Mouse (Mus musculus) cerebellum, adult 11-12 months (tissue): ENCODE data around the gene Cd68.
"Not testable (repeated sequence)": the region's sequence is repeated elsewhere in the genome, so short reads cannot be mapped to it uniquely, and the experiment has no call there.

ENCODE experiments used
- DNase-seq: peaks from one replicate; pipeline ENCODE4 v3.0.0; 2022

The Cd68 gene

GRCm38 (mm10) chr11:69664841-69665240 lies 1.1 kb downstream of the Cd68 start:
- peak; percentile 30 for DNase-seq

GRCm38 (mm10) chr11:69663795-69664194 lies 2.2 kb downstream of the Cd68 start:
- DNase-seq = peak; percentile 60

GRCm38 (mm10) chr11:69662967-69663671 lies 2.8 kb downstream of the Cd68 start:
- peak; percentile 72 for DNase-seq

DNA sequence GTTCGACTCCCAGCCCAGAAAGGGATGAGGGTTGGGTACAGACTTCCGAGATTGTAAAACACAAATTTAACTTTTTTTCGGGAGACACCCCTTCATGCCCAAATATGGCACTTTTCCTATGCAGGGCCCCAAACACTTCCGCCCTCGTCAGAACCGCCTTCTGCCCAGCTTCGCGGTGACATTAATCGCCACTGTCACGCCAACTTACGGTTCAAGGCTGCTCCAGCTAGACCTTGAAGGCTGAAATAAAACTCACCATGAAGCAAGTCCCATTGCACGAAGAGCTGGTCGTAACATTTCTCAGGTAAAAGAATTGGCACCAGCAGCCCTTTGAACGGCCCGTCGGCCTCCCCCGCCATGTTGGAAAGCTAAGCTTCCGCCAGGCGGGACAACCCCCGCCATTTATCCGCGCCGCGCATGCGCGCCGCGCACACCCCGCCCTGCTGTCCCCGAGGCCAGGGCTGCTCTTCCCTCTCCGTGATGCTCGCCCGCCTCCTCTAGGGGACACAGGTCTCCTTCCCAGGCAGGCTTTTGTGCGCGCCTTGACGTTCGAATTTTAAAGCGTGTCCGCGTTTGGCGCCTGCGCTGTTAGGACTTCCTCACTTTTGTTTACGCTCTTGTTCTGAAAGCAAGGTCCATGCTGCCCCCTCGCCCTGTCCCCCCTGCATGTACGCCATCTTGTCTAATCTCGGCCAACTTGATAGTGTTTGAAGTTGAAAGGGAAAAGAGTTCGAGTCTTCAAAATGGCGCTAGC lies 3.6 kb downstream of the Cd68 start, which contains the start of gene Mpdu1:
Gene Mpdu1, minus strand, starts transcription at position 430 of the 754 bp plus-strand sequence.
- peak; percentile 98 for DNase-seq

- DNase-seq = peak; percentile 56
Measured at GRCm38 (mm10) chr11:69661221-69661881, 4.6 kb downstream of the Cd68 start.

GRCm38 (mm10) chr11:69657462-69657881 lies 8.5 kb downstream of the Cd68 start:
- DNase-seq = peak; percentile 45

DNA sequence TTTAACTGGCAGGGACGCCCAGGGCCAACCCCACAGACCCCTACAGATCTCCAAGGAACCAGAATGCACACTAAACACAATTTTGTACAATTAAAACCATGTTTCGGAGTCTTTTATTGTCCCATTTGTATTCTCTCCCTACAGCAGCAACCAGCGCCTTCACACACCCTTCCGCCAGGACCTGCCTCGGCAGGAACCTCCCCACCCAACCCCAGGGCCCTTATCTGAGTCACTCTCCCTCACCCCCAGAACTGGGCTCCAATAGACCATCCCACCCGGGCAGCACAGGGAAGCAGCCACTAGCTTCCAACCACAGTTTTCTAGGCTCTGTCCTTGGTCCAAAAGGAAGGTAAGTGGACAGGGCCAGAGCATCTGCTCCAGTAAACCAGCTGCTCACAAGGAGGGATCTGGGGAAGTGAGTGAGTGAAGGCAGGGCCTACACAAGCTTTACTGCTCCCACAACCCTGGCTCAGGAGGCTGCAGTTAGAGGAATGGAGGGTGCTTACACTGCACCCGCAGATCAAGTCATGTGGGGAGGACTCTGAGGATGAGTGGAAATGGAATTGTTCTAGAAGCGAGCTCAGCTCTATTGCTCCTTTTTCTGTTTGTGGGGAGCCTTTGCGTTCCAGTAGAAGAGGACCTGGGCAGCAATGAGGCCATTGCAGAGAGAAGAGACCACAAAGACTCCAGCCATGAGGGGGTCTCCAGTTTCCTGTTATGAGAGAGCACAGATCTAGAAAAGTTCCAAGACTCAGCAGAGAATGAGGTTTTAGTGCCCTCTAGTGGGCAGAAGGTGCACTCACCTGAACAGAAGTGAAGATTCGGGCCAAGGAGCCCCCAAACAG lies 9.1 kb downstream of the Cd68 start:
- no peak for DNase-seq

- peak; percentile 32 for DNase-seq
Measured at GRCm38 (mm10) chr11:69656065-69656455, 9.9 kb downstream of the Cd68 start.

DNA sequence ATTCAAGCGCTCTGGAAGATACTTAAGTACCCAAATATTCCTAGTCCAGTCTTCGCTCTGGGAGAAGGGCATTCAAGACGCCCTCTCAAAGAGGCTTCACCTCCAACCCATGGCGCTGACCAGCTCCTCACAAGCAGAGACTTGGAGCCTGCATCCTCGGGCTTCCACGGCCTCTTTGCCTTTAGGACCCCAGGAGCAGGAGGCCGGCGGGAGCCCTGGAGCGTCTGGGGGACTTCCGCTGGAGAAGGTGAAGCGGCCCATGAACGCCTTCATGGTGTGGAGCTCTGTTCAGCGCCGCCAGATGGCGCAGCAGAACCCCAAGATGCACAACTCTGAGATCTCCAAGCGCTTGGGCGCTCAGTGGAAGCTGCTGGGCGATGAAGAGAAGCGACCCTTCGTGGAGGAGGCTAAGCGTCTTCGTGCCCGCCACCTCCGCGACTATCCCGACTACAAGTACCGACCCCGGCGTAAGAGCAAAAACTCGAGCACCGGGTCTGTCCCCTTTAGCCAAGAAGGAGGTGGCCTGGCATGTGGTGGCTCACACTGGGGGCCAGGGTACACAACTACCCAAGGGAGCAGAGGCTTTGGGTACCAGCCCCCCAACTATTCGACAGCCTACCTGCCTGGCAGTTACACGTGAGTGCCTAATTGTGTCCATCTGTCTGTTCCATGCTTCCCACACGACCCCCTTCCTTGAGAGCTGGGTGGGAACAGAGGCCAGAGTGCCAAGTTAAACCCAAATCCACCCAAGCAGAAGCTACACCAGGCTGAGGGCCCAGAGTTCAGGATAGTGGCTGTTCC lies 10.5 kb downstream of the Cd68 start, which contains the start of gene Sox15:
Gene Sox15, plus strand, starts transcription at position 51 of the 801 bp plus-strand sequence.
- peak; percentile 69 for DNase-seq

GRCm38 (mm10) chr11:69654760-69655159 lies 11.2 kb downstream of the Cd68 start:
- DNase-seq = no peak

DNA sequence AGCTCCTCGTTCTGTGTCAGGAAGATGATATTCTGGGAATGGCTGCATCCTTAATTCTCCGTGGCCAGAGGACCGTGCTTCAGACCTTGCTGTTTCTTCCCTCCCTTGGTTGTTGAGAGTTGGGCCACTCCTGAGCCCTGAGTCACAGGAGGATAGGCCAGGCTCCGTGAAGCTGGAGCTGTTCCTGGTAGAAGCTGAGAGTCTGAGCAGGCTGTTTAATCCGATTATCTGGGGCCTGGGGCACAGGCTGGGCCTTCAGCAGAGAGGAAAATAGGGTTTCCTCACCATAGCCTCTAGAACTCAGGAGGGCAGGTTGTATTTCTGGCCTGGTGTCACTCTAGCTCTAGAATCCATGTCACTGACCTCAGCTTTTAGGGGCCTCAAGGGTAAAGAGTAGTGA lies 12.6 kb downstream of the Cd68 start:
- no peak for DNase-seq

DNA sequence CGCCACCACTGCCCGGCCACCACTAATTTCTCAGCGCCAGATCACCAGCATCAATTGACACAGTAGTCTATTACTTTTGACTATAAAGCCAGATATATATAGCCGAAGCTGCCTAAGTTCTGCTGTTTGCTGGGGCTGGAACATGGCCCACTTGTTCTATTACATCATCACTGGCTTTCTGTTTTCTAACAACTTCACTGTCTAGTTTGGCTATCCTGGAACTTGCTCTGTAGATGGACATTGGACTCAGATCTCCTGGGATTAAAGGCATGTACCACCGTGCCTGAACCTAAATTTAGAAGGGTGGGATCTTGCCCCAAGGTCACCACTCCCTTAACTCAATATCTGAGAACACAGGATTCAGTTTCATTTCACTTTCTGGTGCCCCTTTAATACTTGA lies 20.1 kb downstream of the Cd68 start:
- DNase-seq = no peak

GRCm38 (mm10) chr11:69635471-69635870 lies 30.5 kb downstream of the Cd68 start:
- no peak for DNase-seq

DNA sequence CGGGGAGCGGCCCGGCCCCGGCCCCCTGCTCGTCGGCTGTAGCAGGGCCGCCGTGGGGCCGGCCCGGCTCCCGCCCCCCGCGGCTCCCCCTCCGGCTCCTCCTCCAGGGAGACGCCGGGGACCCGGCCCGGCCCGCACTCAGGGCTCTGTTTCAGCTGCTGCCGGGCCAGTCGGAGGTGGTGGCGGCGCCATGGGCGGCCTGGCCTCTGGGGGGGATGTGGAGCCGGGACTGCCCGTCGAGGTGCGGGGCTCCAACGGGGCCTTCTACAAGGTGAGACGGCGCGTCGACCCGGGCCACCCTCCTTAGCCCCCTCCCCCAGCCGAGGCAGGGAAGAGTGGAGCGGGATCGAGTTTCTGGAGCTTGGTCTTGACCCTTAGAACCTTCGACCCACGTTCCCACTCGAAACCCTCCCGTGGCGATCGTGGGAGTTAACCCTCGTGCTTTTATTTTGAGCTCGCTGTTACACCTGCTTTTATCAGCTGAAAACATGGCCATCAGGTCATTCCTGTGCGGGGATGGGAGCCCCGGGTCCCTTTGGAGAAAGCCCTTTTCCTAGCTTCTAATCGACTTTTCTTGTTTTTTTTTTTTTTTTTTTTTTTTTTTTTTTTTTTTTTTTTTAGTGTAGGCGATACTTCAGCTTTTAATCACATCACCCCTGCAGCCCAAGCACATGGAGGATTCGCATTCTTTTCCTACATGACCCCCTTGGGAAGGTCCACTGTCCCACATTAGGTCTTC lies 32.7 kb downstream of the Cd68 start:
- DNase-seq = peak; percentile 81

DNA sequence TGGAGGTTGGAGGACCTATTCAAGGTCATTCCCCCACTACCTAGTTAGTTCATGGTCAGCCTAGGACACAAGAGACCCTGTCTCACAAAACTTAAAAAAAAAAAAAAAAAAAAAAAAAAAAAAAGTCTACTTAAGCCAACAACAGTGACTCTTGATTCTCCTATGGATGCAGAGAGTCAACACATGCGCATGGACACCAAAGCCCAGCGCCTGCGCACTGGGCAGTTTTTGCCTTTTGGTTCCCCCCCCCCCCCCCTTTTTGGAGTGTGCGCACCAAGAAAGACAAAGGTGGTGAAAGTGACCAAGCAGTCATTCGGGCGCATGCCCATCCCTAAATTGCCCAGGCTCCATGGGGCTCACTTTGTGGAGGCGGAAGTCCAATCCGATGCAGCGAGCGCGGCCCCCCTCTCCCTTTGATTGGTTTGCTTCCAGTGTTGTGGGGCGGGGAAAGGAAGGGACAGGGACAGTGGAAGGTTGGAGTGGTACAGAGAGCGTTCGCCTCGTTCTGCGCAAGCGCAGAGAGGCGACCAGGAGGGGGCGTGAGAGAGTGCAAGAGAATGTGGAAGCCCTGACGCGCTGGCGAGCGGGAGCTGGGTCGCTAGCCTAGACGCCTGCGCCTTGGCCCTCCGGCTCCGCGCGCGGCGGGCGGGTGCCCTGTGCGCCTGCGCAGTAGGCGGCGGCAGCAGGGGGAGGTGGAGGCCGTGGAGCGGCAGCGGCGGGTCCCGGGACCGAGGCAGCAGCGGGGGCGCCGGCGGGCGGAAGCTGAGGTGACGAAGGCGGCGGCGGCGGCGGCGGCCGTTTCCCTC lies 33.5 kb downstream of the Cd68 start, which contains the start of gene Fxr2:
Gene Fxr2, plus strand, starts transcription at position 707 of the 806 bp plus-strand sequence.
- peak; percentile 100 for DNase-seq

DNA sequence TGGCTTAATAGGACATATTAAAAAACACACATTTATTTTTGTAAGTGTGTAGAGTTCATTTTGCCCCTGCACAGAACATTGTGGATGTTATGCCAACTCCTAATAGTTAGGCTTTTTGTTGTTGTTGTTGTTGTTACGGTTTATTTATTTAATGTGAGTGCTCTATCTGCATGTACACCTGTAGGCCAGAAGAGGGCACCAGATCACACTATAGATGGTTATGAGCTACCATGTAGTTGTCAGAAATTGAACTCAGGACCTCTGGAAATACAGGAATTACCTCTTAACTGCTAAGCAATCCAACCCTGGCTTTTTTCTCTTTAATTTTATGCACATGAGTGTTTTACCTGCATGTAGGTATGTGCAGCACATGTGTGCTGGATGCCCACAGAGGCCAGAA lies 36.2 kb downstream of the Cd68 start:
- no peak for DNase-seq

DNA sequence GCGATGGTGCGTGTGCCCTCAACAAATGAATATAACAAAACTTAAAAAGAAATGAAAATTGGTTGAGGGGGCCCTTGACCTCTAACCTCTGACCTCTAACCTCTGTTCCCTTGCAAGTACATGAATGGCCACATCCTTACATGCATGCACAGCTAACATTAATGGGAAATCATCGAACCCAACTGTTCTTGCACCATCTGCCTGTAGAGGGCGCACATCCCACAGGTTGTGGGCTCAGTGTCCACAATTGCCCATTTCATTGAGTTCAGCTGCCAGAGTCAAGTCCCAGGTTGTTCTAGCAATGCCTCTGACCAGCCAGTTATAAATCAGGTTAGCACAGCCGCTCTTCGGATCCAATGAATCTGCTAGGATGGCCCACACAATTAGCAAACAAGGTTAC lies 37.7 kb downstream of the Cd68 start:
- DNase-seq = peak; percentile 81

DNA sequence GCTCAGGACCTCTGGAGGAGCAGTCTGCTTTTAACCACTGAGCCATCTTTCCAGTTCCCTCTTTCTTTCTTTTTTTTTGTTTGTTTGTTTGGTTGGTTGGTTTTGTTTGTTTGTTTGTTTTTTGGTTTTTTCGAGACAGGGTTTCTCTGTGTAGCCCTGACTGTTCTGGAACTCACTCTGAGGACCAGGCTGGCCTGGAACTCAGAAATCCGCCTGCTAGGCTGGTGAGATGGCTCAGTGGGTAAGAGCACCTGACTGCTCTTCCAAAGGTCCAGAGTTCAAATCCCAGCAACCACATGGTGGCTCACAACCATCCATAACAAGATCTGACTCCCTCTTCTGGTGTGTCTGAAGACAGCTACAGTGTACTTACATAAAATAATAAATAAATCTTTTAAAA lies 41.6 kb downstream of the Cd68 start:
- not testable (repeated sequence) for DNase-seq

GRCm38 (mm10) chr11:69623006-69623405 lies 42.9 kb downstream of the Cd68 start:
- DNase-seq = no peak

- DNase-seq = peak; percentile 66
Measured at GRCm38 (mm10) chr11:69622406-69622805, 43.5 kb downstream of the Cd68 start.
